Mouse (Mus musculus) stomach, embryonic 15.5 days (tissue): ENCODE measurements around the gene Coro1b. TPM values are rescaled to one million over a fixed set of nuclear protein-coding genes. Genes with fewer than 3 reads are reported as not detected.

Source experiments
- ATAC-seq: fragments of 200-750 bp; cut with Nextera tagmentation; 2 replicates; pipeline ENCODE4 v1.8.0; 2017; ENCODE audit warnings: low read depth, moderate number of reproducible peaks, moderate TSS enrichment; ENCODE audit not compliant: insufficient read depth, low FRiP score
- H3K27ac ChIP-seq: fragments of 300-500 bp; sonication (generic); 2 replicates; pipeline ENCODE4 v1.5.1; 2015; ENCODE audit warnings: mild to moderate bottlenecking, inconsistent platforms
- H3K27me3 ChIP-seq: fragments of 300-500 bp; sonication (generic); replicated peaks from 2 replicates; pipeline ENCODE4 v1.6.1; 2015; ENCODE audit warnings: inconsistent platforms
- H3K36me3 ChIP-seq: fragments of 300-500 bp; sonication (generic); 2 replicates; pipeline ENCODE4 v1.6.1; 2015; ENCODE audit warnings: inconsistent platforms
- H3K4me1 ChIP-seq: fragments of 300-500 bp; sonication (generic); 2 replicates; pipeline ENCODE4 v1.6.1; 2015; ENCODE audit warnings: inconsistent platforms
- H3K4me2 ChIP-seq: fragments of 300-500 bp; sonication (generic); 2 replicates; pipeline ENCODE4 v1.6.1; 2015; ENCODE audit warnings: mild to moderate bottlenecking, inconsistent platforms
- H3K4me3 ChIP-seq: fragments of 300-500 bp; sonication (generic); replicated peaks from 2 replicates; pipeline ENCODE4 v1.5.1; 2015; ENCODE audit warnings: inconsistent platforms
- H3K9ac ChIP-seq: fragments of 300-500 bp; sonication (generic); 2 replicates; pipeline ENCODE4 v1.6.1; 2015; ENCODE audit warnings: inconsistent platforms
- H3K9me3 ChIP-seq: fragments of 300-500 bp; sonication (generic); 2 replicates; pipeline ENCODE4 v1.6.1; 2016; ENCODE audit warnings: inconsistent platforms
- WGBS: fragments of 180-500 bp; shearing (Covaris S2); methylation state at CpG from one replicate; pipeline ENCODE4 v1.1.7; 2015; 5-methylcytosine and 5-hydroxymethylcytosine counted together
- polyA plus RNA-seq: library from polyadenylated mRNA; unstranded; fragments of >200 nt; fragmentation: Nextera tagmentation; extraction: Ambion mirVana; gene quantifications from 2 replicates; pipeline ENCODE4 v1.2.1, GENCODE M21; 2015

Coro1b gene
- polyA plus RNA-seq, 1 experiment from 2014 or later, result 164 TPM

GRCm38 (mm10) chr19:4108535-4108934 lies 39.9 kb upstream of the Coro1b start:
- Histone ChIP-seq H3K27me3 (no peaks in the 10 kb centered on the region), H3K9ac (no peak overlapping the region), H3K4me3 (no peak overlapping the region), H3K27ac (no peak overlapping the region), H3K36me3 (peaks cover 3% of the 10 kb centered on the region; the same call in 1 of the 2 replicates), H3K4me2 (no peak overlapping the region), H3K9me3 (no peaks in the 10 kb centered on the region), H3K4me1 (peaks cover 5% of the 10 kb centered on the region)
- no peak for ATAC-seq
- WGBS, result 81% methylated on average over 9 of the region's 9 CpGs

DNA sequence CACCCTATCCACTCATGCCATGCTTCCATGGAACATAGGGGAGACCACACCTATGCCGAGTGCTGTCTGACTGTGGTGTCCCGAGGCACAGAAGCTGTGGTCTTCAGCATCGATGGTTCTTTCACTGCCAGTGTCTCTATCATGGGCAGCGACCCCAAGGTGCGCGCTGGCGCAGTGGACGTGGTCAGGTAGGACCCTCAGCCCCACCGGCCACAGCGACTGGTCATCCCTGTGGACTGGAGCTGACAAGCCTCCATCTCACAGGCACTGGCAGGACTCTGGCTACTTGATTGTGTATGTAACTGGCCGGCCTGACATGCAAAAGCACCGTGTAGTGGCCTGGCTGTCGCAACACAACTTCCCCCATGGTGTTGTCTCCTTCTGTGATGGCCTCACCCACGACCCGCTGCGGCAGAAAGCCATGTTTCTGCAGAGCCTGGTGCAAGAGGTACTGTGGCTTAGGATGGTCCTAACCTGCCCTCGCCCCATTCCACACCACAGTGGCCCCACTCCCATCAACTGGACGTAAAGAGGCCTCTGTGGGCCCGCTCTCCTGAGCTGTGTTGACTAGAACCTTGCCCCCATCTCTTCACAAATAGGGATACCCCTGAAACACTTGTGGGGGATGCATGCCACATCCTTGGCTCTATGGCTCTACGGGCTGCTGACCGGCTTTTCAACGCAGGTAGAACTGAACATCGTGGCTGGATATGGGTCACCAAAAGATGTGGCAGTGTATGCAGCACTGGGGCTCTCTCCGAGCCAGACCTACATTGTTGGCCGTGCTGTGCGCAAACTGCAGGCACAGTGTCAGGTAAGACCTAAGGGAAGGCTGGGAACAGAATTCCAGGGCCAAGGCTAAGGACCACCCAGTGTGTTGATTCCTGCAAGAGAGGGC lies 36.1 kb upstream of the Coro1b start:
- peaks cover 10% of the 10 kb centered on the region for H3K4me1 ChIP-seq
- no peak overlapping the region for H3K4me2 ChIP-seq
- no peaks in the 10 kb centered on the region for H3K27me3 ChIP-seq
- H3K4me3 ChIP-seq, result no peak overlapping the region
- no peak for ATAC-seq
- H3K27ac ChIP-seq, result no peak overlapping the region; the same call in 1 of the 2 replicates
- H3K9me3 ChIP-seq, result no peaks in the 10 kb centered on the region
- H3K9ac ChIP-seq, result no peak overlapping the region
- peaks cover 27% of the 10 kb centered on the region for H3K36me3 ChIP-seq
- WGBS, result 92% methylated on average over 26 of the region's 26 CpGs

GRCm38 (mm10) chr19:4113186-4113805 lies 35.1 kb upstream of the Coro1b start:
- H3K27ac ChIP-seq, result peak overlapping the region; percentile 31; the same call in 1 of the 2 replicates
- no peaks in the 10 kb centered on the region for H3K27me3 ChIP-seq
- no peak overlapping the region for H3K4me2 ChIP-seq
- 60% methylated on average over 13 of the region's 13 CpGs for WGBS
- peak; percentile 34; the same call in 1 of the 2 replicates for ATAC-seq
- H3K9ac ChIP-seq, result no peak overlapping the region
- H3K36me3 ChIP-seq, result peaks cover 31% of the 10 kb centered on the region
- H3K9me3 ChIP-seq, result no peaks in the 10 kb centered on the region
- peaks cover 10% of the 10 kb centered on the region for H3K4me1 ChIP-seq
- no peak overlapping the region for H3K4me3 ChIP-seq

DNA sequence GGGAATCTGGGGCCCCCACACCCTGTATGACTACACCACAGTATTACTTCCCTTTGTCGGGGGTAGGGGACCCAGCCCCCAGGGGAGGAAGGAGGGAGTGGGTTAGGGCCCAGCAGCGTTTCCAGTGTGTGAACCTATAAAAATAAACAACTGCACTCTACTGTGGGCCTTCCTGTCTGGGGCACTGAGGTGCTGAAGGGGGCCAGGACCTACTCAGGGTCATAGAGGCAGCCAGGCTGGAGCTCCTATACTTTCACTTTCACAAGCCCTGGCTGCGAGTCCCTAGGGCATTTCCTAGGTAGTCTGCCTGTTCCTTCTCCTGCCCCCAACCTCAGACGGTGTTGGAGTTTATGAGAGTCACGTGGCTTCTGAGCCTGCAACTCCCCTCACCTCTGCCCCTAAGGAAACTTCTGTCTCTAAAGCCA lies 34.6 kb upstream of the Coro1b start:
- Histone ChIP-seq H3K27ac (peak overlapping the region; percentile 31; the same call in 1 of the 2 replicates), H3K4me1 (peaks cover 10% of the 10 kb centered on the region), H3K9me3 (no peaks in the 10 kb centered on the region), H3K4me3 (no peak overlapping the region), H3K9ac (no peak overlapping the region), H3K27me3 (no peaks in the 10 kb centered on the region), H3K36me3 (peaks cover 32% of the 10 kb centered on the region), H3K4me2 (no peak overlapping the region; the same call in 1 of the 2 replicates)
- ATAC-seq, result peak; percentile 56; the same call in 1 of the 2 replicates
- 26% methylated on average over 5 of the region's 5 CpGs for WGBS

- no peak overlapping the region for H3K9ac ChIP-seq
- no peak overlapping the region for H3K27ac ChIP-seq
- no peak overlapping the region for H3K4me3 ChIP-seq
- H3K27me3 ChIP-seq, result no peaks in the 10 kb centered on the region
- ATAC-seq, result no peak
- peaks cover 32% of the 10 kb centered on the region for H3K36me3 ChIP-seq
- H3K4me2 ChIP-seq, result no peak overlapping the region
- no peaks in the 10 kb centered on the region for H3K9me3 ChIP-seq
- H3K4me1 ChIP-seq, result peaks cover 10% of the 10 kb centered on the region
- WGBS, result 89% methylated on average over 10 of the region's 10 CpGs
Observed at GRCm38 (mm10) chr19:4114551-4114950, 33.9 kb upstream of the Coro1b start.

- Histone ChIP-seq H3K36me3 (peaks cover 32% of the 10 kb centered on the region), H3K4me1 (peaks cover 12% of the 10 kb centered on the region), H3K9ac (no peak overlapping the region), H3K9me3 (no peaks in the 10 kb centered on the region), H3K27ac (no peak overlapping the region), H3K4me3 (no peak overlapping the region), H3K4me2 (no peak overlapping the region), H3K27me3 (no peaks in the 10 kb centered on the region)
- WGBS, result 95% methylated on average over 10 of the region's 10 CpGs
- no peak for ATAC-seq
Observed at GRCm38 (mm10) chr19:4115144-4115543, 33.3 kb upstream of the Coro1b start.

GRCm38 (mm10) chr19:4115816-4116215 lies 32.6 kb upstream of the Coro1b start:
- no peak overlapping the region for H3K9ac ChIP-seq
- WGBS, result 86% methylated on average over 11 of the region's 11 CpGs

GRCm38 (mm10) chr19:4117006-4117405 lies 31.4 kb upstream of the Coro1b start:
- WGBS, result 96% methylated on average over 7 of the region's 7 CpGs
- H3K27ac ChIP-seq, result no peak overlapping the region
- H3K9ac ChIP-seq, result no peak overlapping the region
- no peak for ATAC-seq
- H3K4me3 ChIP-seq, result no peak overlapping the region
- H3K9me3 ChIP-seq, result no peaks in the 10 kb centered on the region
- no peaks in the 10 kb centered on the region for H3K27me3 ChIP-seq
- no peak overlapping the region for H3K4me2 ChIP-seq
- peaks cover 21% of the 10 kb centered on the region for H3K4me1 ChIP-seq
- H3K36me3 ChIP-seq, result peaks cover 32% of the 10 kb centered on the region

More at GRCm38 (mm10) chr19:4115816-4116215, 32.6 kb upstream of the Coro1b start:
- ATAC-seq, result no peak
- Histone ChIP-seq H3K27me3 (no peaks in the 10 kb centered on the region), H3K27ac (no peak overlapping the region), H3K4me1 (peaks cover 18% of the 10 kb centered on the region), H3K4me3 (no peak overlapping the region), H3K9me3 (no peaks in the 10 kb centered on the region), H3K36me3 (peaks cover 32% of the 10 kb centered on the region), H3K4me2 (no peak overlapping the region)

GRCm38 (mm10) chr19:4118350-4118749 lies 30.1 kb upstream of the Coro1b start:
- H3K9me3 ChIP-seq, result no peaks in the 10 kb centered on the region
- H3K4me2 ChIP-seq, result no peak overlapping the region
- 96% methylated on average over 2 of the region's 2 CpGs for WGBS
- no peaks in the 10 kb centered on the region for H3K27me3 ChIP-seq
- peaks cover 29% of the 10 kb centered on the region for H3K36me3 ChIP-seq
- no peak for ATAC-seq
- no peak overlapping the region for H3K27ac ChIP-seq
- H3K4me3 ChIP-seq, result no peak overlapping the region
- peaks cover 18% of the 10 kb centered on the region for H3K4me1 ChIP-seq
- no peak overlapping the region for H3K9ac ChIP-seq

DNA sequence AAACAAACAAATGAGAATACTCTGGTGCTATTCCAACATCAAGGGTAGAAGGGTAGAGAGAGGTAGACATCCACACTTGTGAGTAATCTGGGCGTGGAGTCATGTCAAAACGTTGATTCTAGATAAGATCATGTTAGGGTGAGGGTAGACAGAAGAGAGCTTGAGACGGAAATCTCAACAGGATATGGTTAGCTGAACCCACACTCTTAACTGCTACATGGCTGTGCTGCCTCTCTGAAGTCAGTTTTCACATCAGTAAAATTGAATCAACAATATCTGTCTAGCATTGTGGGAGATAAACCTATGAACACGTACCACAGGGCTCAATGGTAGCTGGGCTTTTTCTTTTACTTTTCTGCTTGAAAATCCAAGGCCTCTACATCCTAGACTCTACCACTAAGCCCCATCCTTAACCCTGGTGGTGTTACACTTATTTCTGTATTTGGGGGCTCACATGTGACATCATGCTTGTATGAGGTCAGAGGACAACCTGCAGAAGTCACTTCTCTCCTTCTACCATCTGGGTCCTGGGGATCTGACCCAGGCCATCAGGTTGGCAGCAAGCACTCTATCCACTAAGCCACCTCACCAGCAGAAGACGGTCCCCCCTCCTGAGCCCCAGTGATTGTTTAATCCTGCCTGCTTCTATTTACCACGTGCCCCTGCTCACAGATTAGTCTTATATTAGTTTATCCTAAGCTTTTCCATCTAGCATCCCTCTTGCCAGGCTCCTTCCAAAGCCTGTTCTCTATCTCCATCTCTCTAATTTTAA lies 28.5 kb upstream of the Coro1b start:
- WGBS, result 73% methylated on average over 6 of the region's 6 CpGs
- peaks cover 14% of the 10 kb centered on the region; the same call in 1 of the 2 replicates for H3K4me1 ChIP-seq
- no peaks in the 10 kb centered on the region for H3K9me3 ChIP-seq
- no peak overlapping the region for H3K4me3 ChIP-seq
- H3K9ac ChIP-seq, result no peak overlapping the region
- no peak for ATAC-seq
- no peak overlapping the region for H3K27ac ChIP-seq
- peaks cover 17% of the 10 kb centered on the region for H3K36me3 ChIP-seq
- H3K4me2 ChIP-seq, result peak overlapping the region; percentile 56; the same call in 1 of the 2 replicates
- no peaks in the 10 kb centered on the region for H3K27me3 ChIP-seq

- no peak for ATAC-seq
Observed at GRCm38 (mm10) chr19:4120496-4120895, 27.9 kb upstream of the Coro1b start.

More at GRCm38 (mm10) chr19:4120496-4120895, 27.9 kb upstream of the Coro1b start:
- no peaks in the 10 kb centered on the region for H3K27me3 ChIP-seq
- H3K9ac ChIP-seq, result no peak overlapping the region
- H3K9me3 ChIP-seq, result no peaks in the 10 kb centered on the region
- H3K36me3 ChIP-seq, result peaks cover 11% of the 10 kb centered on the region
- WGBS, result 97% methylated on average over 2 of the region's 2 CpGs
- peak overlapping the region; percentile 56 for H3K4me2 ChIP-seq
- no peak overlapping the region for H3K27ac ChIP-seq
- H3K4me1 ChIP-seq, result peaks cover 14% of the 10 kb centered on the region; the same call in 1 of the 2 replicates
- H3K4me3 ChIP-seq, result peak overlapping the region; percentile 46
